Mouse (Mus musculus) spleen, embryonic (tissue): ENCODE measurements around the gene Pdia6.

Source experiments
- CTCF ChIA-PET: fragments of 350-600 bp; sonication (Branson Sonifier 250); formaldehyde crosslinking; loops from one replicate; lab custom pipeline; 2022; lab: Charles Lee

Pdia6 gene

DNA sequence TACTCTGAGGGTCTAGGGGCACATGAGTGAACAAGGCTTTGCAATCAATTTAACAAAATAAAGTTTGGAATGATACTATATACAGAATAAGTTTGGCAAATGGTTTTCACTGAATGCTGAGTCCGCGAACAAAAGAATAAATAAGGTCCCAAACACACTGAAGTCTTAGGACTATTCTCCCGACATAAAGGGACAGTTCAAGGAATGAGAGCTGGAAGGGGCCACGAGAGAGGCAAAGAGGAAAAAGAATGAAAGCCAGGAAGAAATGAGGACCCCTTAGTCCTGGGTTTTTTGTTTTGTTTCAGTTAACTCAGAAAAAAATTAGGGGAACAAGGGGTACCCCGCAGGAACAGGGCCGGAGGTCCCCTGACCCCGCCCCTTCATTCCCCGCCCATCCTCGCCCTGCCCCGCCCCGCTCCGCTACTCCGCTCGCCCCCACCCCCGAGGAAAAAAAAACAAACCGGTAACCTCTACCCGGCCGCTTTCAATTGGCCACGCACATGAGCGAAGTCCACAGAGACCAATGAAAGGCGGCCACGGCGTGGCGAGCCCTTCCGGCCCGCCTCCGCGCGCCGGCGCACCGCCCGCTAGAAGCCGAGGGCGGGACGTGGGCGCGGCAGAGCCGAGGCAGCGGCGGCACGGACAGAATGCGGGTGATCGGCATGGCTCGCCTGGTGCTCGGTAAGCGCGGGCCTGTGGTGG lies at the start of gene Pdia6:
Pdia6 (plus strand) TSS at position 575 of the 702 bp plus-strand sequence.
- CTCF ChIA-PET = no interaction called here

DNA sequence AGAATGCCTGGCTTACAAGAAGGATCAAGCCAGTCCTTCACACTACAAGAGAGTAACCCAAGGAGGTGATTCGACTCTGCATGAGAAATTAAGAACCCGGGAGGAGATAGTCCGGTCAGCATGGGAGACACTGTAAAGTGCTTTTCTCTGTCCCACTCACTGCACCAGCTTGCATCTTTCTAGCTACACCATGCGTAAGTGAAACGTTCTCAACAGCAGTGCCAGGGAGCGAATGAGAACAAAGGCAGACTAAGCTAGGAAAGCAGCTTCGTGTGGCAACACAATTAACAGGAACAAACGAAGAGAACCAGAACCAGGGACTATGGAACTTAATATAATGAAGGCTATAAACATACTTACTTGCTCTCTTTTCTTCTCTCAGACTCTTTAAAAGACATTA lies 48.0 kb upstream of the Pdia6 start:
- CTCF ChIA-PET = interaction anchor here (0.7 kb wide), 1 partner anchor 633 kb away, joined by 3 read pairs; no protein-coding TSS in a partner anchor

DNA sequence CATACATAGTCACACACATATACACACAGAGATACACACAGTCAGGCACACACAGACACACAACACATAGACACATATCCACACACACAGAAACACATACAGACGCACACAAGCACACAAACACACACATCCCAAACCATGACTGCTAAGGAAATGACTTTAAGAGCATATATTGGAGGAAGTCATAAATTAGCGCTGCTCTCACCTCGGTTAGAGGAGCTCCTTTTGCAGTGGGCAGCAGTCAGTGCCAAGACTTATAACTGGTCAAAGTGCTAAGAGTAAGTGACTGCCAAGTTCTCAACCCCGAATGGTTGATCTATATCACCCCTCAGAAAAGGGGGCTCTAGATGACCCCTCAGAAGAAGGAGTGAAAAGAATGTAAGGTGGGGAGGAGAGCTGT lies 47.2 kb upstream of the Pdia6 start:
- CTCF ChIA-PET = no interaction called here

DNA sequence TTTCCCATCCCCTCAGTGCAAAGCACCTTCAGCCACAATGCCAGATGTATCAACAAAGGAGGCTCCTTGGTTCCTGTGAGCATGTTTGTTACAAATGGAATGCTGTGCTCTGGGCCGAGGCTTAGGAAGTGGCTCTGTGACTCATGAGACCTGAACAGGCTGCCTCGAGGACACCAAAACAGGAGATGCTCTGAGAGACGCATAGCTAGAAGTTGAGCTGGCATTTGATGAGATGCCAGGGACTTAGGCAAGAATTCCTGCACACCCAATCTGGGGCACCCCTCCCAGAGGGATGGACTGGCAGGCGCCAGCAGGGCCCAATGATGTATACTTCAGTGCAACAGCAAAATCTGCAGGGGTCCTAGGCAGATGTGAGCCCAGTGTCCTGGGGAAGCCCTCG lies 45.7 kb upstream of the Pdia6 start:
- CTCF ChIA-PET = no interaction called here

DNA sequence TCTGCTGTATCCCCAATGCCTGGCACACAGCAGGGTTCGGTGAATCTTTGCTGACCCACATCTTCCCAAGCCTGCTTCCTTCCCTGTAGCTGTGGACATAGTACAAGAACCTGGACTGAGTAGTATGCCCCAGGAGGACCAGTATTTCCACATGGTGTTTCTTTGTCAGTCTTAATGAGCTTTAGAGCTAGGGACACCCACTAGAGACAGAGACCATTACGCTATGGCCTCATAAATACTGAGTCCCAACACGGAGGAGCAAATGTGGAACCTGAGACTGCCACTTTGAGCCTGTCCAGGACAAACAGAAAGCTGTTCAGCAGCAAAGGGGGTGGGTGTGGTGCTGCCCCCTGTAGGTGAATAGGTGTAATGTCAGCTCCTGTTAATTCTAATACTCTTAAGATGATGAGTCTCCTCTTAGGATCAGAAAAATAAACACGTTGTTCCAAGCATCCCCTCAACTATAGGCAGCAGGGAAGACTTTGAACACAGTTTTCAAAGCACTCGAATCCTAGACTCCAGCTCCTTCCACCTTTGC lies 44.4 kb upstream of the Pdia6 start:
- CTCF ChIA-PET = no interaction called here

DNA sequence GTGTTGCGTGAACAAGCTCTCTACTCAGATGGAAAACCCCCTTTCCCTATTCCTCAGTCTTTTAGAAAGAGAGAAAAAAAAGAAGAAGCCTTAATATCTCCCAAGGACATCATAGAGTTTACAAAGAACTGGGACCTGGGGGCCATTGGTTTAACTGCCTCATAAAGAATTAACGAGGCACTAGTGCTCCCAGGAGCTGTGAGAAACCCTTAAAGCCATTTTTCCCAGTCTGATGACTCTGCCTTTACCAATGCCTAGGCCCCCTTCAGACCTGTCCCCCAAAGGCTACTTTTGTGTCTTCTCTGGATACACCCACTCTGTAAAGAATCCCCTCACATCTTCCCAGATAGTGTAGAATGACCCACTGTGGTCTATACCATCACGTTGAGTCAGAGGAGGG lies 43.3 kb upstream of the Pdia6 start:
- CTCF ChIA-PET = no interaction called here

DNA sequence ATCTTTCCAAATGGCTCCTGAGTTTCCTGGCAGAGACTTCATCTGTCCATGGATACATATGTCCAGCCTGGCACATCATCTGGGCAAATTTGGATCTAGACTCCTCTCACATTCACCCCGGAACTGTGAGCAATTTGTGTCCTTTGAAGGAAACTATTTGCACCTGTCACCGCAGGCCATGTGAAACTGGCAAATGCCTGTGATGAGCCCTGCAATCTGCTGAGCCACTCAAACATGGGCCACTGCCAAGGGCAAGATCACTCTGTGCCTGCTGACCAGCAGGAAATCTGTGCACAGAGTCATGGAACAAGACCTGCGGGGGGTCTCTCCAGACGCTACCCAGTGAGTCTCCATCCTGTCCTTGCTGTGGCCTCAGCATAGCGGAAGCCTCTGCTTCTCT lies 41.3 kb upstream of the Pdia6 start:
- CTCF ChIA-PET = no interaction called here

DNA sequence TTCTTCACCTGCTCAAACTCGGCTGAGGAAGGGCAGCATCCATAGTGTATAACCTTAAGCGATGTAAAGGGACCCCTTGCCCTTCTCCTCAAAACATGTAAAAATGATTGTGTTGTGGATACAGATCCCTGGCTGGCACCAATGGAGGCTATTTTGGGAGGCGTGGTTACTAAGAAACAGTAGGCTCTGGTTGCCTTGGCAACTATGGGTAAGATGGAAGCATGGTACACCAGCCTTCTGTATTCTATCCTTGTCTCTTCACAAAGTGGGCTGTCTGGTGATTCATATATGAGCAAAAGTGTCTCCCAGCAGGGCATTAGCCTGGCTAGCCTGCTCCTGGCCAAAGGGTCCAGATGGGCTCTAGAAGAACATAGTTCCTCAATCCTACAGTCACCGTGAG lies 38.4 kb upstream of the Pdia6 start:
- CTCF ChIA-PET = no interaction called here

DNA sequence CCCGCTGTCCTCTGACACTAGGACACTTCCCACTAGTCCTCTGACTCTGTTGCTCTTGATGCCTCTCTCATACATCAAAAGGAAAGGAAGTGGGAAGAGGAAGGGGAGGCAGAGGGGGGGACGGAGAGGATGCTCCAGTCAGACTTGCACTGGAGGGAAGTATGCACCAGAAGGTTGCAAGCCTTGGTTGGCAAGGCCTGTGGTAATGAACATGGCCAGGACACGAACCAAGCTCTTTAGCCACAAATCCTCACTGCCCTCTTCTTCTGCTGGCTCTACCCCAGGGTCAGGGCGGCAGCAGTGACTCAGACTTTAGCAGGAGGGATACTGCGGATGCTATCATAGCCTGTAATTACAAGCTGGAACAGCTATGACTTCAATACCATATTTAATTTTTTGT lies 35.8 kb upstream of the Pdia6 start:
- CTCF ChIA-PET = no interaction called here

DNA sequence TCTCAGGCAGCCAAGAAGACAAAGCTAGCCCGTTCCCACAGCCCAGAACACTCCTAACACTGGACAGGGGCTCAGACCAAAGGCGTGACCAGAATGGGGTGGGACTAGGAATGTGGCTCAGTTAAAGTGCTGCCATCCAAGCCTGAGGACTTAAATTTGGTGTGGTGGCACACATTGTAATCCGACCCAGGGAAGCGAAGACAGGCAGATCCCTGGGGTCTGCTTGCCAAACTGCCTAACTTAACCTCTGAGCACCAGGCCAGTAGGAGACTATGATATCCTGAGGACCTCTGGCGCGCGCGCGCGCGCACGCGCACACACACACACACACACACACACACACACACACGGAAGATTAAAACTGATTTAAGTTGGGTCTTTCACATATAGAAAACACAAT lies 34.8 kb upstream of the Pdia6 start:
- CTCF ChIA-PET = no interaction called here

DNA sequence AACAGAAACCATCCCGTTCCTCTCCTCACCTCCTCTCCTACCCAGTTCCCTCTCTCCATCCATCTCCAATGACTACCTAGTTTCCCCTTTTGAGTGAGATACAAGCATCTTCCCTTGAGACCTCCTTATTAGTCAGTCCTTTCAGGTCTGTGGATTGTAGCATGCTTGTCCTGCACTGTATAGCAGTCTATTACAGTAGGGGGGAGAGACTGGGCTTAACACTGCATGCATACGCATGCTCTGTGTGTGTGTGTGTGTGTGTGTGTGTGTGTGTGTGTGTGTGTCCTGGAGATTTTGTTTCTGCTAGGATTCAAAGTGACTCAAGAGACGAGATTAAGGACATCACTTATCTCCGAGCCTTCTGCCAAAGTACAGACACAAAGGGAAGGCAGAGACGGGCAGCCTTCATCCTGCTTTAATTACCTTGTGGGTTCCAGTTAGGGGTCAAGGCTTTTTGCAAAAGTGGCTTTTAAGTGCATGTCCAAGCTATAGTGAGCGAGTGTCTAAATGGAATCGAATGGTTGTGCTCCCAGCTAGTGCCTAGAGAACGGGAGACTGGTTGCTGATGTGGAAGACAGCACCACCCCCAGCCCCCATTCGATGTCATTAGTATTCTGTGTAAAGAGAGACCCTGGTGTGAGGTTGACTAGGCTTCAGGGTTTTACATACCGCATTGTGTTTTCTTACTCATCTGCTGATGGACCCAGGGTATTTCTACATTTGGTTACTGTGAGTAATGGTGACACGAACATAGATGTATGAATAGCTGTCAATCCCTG lies 30.6 kb upstream of the Pdia6 start:
- CTCF ChIA-PET = no interaction called here

DNA sequence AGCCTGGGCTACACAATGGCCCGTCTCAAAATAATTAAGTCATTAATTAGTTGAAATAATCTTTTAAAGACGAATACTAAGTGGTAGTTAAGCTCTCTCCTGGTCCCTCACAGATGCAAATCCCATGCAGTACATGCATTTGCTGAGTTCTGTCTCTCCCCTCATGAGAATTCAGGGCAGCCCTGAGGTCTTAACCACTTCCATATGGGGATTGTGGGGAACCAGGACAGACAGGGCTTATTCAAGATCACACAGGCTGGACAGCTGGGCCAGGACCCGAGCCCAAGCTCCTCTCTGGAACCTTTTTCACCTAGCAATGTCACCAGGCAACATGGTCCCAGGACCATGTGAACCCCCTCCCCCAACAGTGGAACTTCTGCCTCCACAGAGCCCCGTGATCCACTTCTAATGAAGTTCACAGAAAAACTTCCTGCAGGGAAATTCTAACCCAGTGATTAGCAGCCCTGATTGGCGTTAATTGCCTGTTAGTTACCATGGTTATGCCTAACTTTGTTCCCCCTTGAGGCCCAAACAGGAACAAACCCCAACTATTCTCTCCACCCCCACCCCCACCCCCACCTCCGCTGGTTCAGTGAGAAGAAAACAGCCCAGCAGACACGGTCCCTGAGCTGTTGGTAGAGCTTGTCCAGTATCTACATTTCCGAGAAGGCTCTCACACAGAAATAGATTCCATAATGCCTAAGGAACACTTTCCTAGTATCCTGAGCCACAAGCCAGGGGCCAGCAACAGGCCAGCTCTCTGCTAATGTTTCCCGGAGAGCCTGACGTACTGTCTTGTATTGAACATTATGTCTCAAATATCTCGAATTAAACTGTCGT lies 27.5 kb upstream of the Pdia6 start:
- CTCF ChIA-PET = no interaction called here

DNA sequence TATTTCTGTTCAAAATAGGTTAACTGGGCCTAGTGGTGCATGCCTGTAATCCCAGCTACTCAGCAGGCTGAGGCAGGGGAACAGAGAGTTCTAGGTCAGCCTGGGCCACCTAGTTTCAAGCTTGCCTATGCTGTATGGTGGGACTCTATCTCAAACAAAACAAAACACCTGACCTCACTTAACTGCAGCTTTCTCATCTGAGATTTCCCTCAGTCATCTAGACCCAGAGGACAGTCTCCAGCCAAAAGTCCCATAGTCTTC lies 27.0 kb upstream of the Pdia6 start:
- CTCF ChIA-PET = no interaction called here

DNA sequence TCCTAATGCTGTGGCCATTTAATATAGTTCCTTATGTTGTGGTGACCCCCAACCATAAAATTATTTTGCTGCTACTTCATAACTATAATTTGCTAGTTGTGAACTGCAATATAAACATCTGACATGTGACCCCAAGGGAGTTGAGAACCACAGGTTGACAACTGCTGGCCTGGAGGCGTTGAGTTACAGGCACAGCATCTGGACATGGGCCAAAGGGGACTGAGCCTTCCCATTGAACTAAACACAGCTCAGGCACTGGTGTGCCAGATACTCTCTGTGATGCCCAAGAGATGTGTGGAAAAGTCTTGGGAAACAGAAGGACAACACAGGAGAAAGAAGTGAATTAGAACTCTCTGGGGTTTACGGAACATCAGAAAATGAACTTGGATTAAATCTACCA lies 25.3 kb upstream of the Pdia6 start:
- CTCF ChIA-PET = no interaction called here

DNA sequence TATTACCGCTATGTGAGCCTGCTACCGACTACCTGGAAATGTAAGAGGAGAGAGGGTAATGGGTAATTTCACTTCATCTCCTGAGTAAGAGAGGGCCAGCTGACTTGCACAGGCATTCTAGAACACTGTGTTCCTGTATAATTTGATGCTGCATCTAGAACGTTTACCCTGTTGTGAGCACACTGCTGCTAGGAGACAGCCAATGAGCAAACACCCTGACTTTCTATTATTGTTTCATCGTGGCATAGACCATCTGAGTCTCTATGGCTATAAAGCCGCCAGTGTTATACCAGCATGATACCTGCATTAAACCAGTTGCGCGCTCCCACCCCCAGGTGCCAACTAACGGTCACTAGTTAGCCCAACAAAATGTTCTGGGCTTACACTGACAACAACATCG lies 24.7 kb upstream of the Pdia6 start:
- CTCF ChIA-PET = no interaction called here

DNA sequence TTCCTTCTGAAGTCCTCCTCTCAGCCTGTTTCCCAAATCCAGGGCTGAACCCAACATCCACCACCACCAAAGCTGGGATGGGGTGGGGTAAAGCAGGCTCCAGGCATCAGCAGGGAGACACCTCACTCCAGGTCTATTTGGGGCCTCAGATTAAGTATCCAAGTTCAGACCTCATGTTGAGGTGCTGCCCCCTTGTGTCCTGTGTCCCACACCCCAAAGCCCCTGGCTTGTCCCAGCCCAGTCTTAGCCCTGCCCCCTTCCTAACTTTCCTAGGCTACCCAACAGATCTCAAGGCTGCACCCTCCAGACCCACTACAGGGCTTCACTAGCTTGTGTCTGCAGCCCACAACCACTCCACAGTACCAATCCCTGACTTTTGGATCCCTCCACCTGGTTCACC lies 24.3 kb upstream of the Pdia6 start:
- CTCF ChIA-PET = no interaction called here

DNA sequence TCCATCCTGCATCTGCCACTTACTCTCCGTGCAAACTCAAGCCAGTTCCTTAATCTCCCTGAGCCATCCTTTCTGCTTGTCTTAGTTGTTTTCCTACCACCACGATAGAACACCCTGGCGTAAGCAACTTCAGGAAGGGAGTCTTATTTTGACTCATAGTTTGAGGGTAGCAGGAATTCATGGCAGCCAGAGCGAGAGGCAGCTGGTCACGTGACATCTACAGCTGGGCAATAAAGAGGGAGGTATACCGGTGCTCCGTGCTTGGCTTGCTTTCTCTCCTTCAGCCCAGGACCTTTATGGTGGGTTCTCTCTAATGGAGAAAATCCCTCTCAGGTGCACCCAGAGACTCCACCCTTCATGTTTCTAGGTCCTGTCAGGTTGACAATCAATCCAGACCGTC lies 15.4 kb upstream of the Pdia6 start:
- CTCF ChIA-PET = no interaction called here

DNA sequence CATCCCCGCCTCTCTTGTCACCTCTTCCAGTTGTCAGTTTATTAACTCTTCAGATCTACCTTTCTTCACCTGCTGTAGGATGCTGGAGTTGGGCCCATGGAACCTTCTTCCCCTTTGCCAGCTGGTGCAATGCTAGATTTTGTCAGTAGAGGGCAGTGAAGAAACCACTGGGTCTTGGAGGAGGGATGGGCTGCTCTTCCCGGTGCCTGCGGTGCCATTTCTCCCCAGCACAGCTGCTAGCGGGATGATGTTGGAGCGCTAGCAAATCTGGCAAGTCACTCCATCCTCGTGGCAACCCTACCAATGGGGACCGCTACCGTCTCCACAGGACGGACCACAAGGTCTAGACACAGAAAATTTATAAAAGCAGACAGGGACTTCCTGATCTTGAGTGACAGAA lies 13.3 kb upstream of the Pdia6 start:
- CTCF ChIA-PET = no interaction called here

DNA sequence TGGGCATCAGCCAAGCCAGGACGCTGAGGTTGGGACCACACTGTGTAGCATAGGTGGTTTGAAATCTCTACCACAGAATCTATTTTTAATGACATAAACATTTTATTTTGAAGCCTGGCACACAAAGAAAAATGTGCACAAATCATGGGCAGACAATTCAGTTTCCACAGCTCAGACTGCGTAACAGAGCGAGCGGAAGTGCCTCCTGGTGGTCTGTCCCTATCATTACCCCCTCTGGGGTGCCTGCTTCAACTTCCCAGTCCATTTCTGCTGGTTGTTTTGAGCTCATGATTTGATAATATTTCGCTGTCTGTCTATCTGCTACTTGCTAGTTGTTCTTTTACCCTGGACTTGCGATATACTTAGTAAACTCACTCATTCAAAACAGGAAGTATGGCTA lies 10.7 kb upstream of the Pdia6 start:
- CTCF ChIA-PET = interaction anchor here (0.7 kb wide), 1 partner anchor 1474 kb away, joined by 3 read pairs; no protein-coding TSS in a partner anchor

DNA sequence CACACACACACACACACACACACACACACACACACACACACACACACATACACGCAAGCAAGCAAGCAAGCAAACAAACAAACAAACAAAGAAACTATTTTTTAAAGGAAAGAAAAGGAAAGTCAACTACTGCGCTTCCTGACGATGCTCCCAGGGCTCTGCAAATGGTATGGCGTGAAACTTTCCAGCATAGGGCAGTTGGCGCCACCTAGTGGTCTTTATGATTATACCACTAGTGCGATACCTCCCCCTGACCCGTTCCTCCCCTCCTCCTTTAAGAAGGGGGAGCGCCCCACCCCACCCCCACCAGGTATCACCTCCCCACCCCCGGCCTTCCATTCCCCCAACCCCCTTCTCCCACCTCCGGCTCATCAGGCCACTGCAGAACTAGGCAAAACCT lies 9.4 kb upstream of the Pdia6 start:
- CTCF ChIA-PET = interaction anchor here (0.6 kb wide), 2 partner anchors 226 to 239 kb away, joined by 3 to 6 read pairs; no protein-coding TSS in a partner anchor

DNA sequence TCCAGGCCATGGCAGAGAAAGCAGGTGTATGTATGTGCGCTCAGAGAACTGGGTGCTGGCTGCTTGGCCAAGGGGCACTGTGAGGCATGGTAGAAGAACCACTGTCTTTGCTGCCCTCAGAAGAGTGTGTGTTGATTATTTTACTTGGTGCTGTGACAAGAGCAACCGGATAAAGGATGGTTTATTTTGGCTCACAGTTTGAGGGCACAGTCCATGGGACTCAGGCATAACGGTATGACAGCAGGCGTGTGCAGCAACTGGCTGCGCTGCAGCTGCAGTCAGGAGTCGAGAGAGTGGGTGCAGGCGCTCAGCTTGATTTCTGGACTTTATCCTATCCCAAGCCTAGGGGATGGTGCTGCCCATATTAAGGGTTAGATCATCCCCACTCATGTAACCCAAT lies 7.9 kb upstream of the Pdia6 start:
- CTCF ChIA-PET = no interaction called here

DNA sequence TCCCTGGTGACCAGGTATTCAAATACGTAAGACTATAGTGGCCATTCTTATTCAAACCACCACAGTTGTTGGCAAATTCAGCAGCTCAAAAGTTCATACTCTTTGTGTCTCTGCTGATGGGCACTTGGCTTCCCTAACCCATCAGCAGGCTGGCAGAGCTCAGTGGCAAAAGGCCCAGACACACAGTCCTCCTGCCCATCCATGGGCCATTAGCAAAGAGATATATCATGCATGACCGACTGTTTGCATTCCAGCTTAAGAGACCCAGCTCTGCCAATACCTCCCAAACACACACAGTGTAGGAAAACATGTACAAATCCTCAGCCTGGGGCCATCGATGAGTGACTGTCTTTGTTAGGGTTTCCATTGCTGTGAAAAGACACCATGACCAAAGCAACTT lies 5.3 kb upstream of the Pdia6 start:
- CTCF ChIA-PET = no interaction called here
